Mouse (Mus musculus): ENCODE results near the gene 1110004F10Rik.

Gene 1110004F10Rik

GRCm38 (mm10) chr7:116147114-116147513 lies 107.9 kb downstream of the 1110004F10Rik start:
- DNase-seq = no peak

GRCm38 (mm10) chr7:116149568-116149967 lies 110.4 kb downstream of the 1110004F10Rik start:
- DNase-seq = no peak

DNA sequence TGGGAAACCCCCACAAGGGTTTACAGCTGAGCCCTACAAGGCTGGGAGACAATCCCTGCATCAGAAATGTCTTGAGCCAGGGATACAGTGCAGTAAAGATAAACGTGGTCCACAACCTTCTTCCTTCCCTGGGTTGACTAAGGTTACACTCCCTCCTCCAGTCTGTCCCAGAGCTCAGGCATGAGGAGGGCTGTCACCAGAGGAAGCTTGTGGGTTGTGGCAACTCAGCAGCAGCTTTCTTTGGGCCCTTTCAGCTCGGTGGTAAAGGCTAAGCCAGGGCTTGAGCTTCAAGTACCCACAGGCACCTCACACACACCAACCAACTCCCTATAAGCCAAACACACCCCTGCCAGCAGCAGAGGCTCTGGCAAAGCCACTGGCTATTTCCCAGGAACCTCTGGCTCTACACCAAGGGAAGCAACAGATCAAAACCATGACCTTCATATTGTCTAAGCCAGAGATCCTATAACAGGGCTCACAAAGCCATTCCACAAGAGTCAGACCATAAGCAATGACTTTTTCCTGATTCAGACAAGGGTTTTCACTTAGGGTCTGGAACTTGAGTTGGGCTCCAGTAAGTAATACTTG lies 114.7 kb downstream of the 1110004F10Rik start:
- no peak for DNase-seq

Measured in right cerebral cortex, postnatal 25 days (tissue).